25 mouse cellular contexts compared by ENCODE assay signal in genomic region chr9:123989671-123990070, GRCm38 (mm10). TPM values are rescaled to one million over a fixed set of nuclear protein-coding genes. Genes with fewer than 3 reads are reported as not detected.
DNase-seq lines count a peak whose midpoint lies in the region; ATAC-seq and TF ChIP-seq lines count a peak whose summit lies in the region.
"Had no signal": no experiment of that assay in that cellular context is flagged by ENCODE, and none has a peak within 500 bp of the region (broad histone marks: within the 10 kb centered on the region; RNA-seq: fewer than 3 reads in every experiment).

No protein-coding gene starts in this region.

- no peaks in the 10 kb centered on the region for H3K27me3 ChIP-seq in heart, embryonic 12.5 days (replicated peaks)
- no peaks in the 10 kb centered on the region for H3K27me3 ChIP-seq in thymus, adult 2 months (ENCODE audit: control insufficient read depth, insufficient read depth, low read length)
- H3K27me3 ChIP-seq in splenic B cell, adult 2 months (ENCODE audit: control insufficient read depth, insufficient read depth, low read length, poor library complexity, severe bottlenecking) = no peaks in the 10 kb centered on the region
- H3K27me3 ChIP-seq: forebrain, embryonic 12.5 days; heart, embryonic 13.5 days; limb, embryonic 15.5 days; lung, embryonic 15.5 days; midbrain, embryonic 15.5 days; neural tube, embryonic 12.5 days had no signal

- no peak for ATAC-seq in heart, embryonic 12.5 days (ENCODE audit: insufficient number of reproducible peaks, low FRiP score)
- ATAC-seq in granulocyte monocyte progenitor cell, adult 5-6 weeks (replicated peaks; ENCODE audit: poor library complexity, severe bottlenecking) = peak; percentile 36; the same call in 1 of the 2 replicates
- ATAC-seq: hindbrain, postnatal 0 days; midbrain, embryonic 15.5 days had no signal

- no peak overlapping the region for H3K27ac ChIP-seq in heart, embryonic 12.5 days (ENCODE audit: poor library complexity, severe bottlenecking)
- no peak overlapping the region for H3K27ac ChIP-seq in thymus, adult 2 months (ENCODE audit: control insufficient read depth, insufficient read depth, low read length)
- H3K27ac ChIP-seq: forebrain, embryonic 12.5 days; heart, embryonic 13.5 days; hindbrain, postnatal 0 days; limb, embryonic 15.5 days; lung, embryonic 15.5 days; midbrain, embryonic 15.5 days; neural tube, embryonic 12.5 days had no signal

- H3K36me3 ChIP-seq in heart, embryonic 12.5 days = no peaks in the 10 kb centered on the region
- no peaks in the 10 kb centered on the region for H3K36me3 ChIP-seq in thymus, adult 2 months (ENCODE audit: control insufficient read depth, insufficient read depth, low read length)
- no peaks in the 10 kb centered on the region for H3K36me3 ChIP-seq in splenic B cell, adult 2 months (ENCODE audit: control insufficient read depth, insufficient read depth, low read length, poor library complexity, severe bottlenecking)
- H3K36me3 ChIP-seq: forebrain, embryonic 12.5 days; heart, embryonic 13.5 days; limb, embryonic 15.5 days; lung, embryonic 15.5 days; midbrain, embryonic 15.5 days; neural tube, embryonic 12.5 days had no signal

- peak; percentile 51 for DNase-seq in heart, adult 11 months
- DNase-seq in thymus, postnatal 14 days = peak; percentile 15
- no peak for DNase-seq in thymus, adult 2 months
- DNase-seq in splenic B cell, adult 2 months (ENCODE audit: low read depth, low spot score) = peak; percentile 66
- DNase-seq in neural tube, embryonic 10.5 days (ENCODE audit: extremely low spot score, low spot score) = no peak
- no peak for DNase-seq in adrenal gland, adult (ENCODE audit: inconsistent age in 2 of 2, low spot score in 1 of 2)
- DNase-seq: cerebellum, adult 11-12 months; cerebellum, postnatal 25 days; heart, postnatal 36 days; kidney, adult 2 months; kidney, postnatal 4 days had no signal

- TF ChIP-seq CTCF in thymus, adult 2 months (IDR thresholded peaks at IDR 0.05; ENCODE audit: borderline replicate concordance, control insufficient read depth, extremely low read depth, insufficient read depth, low read length, poor library complexity) = no peak

- no peak overlapping the region for H3K4me2 ChIP-seq in heart, embryonic 12.5 days
- H3K4me2 ChIP-seq: forebrain, embryonic 12.5 days; heart, embryonic 13.5 days; limb, embryonic 15.5 days; lung, embryonic 15.5 days; midbrain, embryonic 15.5 days; neural tube, embryonic 12.5 days had no signal

- no peaks in the 10 kb centered on the region for H3K9me3 ChIP-seq in heart, embryonic 12.5 days (replicated peaks)
- H3K9me3 ChIP-seq: forebrain, embryonic 12.5 days; heart, embryonic 13.5 days; limb, embryonic 15.5 days; lung, embryonic 15.5 days; midbrain, embryonic 15.5 days; neural tube, embryonic 12.5 days had no signal

- WGBS in heart, embryonic 12.5 days = 65% methylated on average over 3 of the region's 3 CpGs
- 12% methylated on average over 3 of the region's 3 CpGs for WGBS in thymus, adult 2 months

- H3K9ac ChIP-seq in heart, embryonic 12.5 days = no peak overlapping the region
- H3K9ac ChIP-seq: forebrain, embryonic 12.5 days; heart, embryonic 13.5 days; limb, embryonic 15.5 days; lung, embryonic 15.5 days; midbrain, embryonic 15.5 days; neural tube, embryonic 12.5 days had no signal

- H3K4me1 ChIP-seq in heart, embryonic 12.5 days (replicated peaks) = no peaks in the 10 kb centered on the region
- H3K4me1 ChIP-seq in thymus, adult 2 months (replicated peaks; ENCODE audit: control insufficient read depth, insufficient read depth, low read length) = no peaks in the 10 kb centered on the region
- H3K4me1 ChIP-seq: forebrain, embryonic 12.5 days; heart, embryonic 13.5 days; limb, embryonic 15.5 days; lung, embryonic 15.5 days; midbrain, embryonic 15.5 days; neural tube, embryonic 12.5 days had no signal

- no peak for TF ChIP-seq POLR2A in thymus, adult 2 months (IDR thresholded peaks at IDR 0.05; ENCODE audit: control insufficient read depth, extremely low read depth, insufficient read depth, low read length, poor library complexity)

- H3K4me3 ChIP-seq in heart, embryonic 12.5 days = no peak overlapping the region
- H3K4me3 ChIP-seq in thymus, adult 2 months (ENCODE audit: control insufficient read depth, insufficient read depth, low read length) = no peak overlapping the region
- H3K4me3 ChIP-seq: forebrain, embryonic 12.5 days; heart, embryonic 13.5 days; limb, embryonic 15.5 days; lung, embryonic 15.5 days; midbrain, embryonic 15.5 days; neural tube, embryonic 12.5 days had no signal

RNA-seq across cellular contexts. Expression of gene Ccr1l1, which starts 11.5 kb away (rescaled TPM):
- not detected in 2 replicates for polyA plus RNA-seq in heart, embryonic 12.5 days (2016; fragmentation: Nextera tagmentation; extraction: Ambion mirVana)
- 0.22 TPM in 1 of 2 replicates, not detected in the other for polyA plus RNA-seq in thymus, adult 2 months (2012; rRNA removed)
- not detected in 2 replicates for total RNA-seq in granulocyte monocyte progenitor cell, adult 5-6 weeks (2014; fragmentation: Nextera tagmentation)
- total RNA-seq in granulocyte monocyte progenitor cell, adult 5-6 weeks (2017) = not detected in 2 replicates
- total RNA-seq: adrenal gland, adult 18-20 months; gastrocnemius, postnatal 4 days; heart, postnatal 36 days; hindbrain, postnatal 0 days; layer of hippocampus, postnatal 10 days; left cerebral cortex, postnatal 14 days; megakaryocyte progenitor cell, adult 5-6 weeks had no signal
- polyA plus RNA-seq: forebrain, embryonic 12.5 days; heart, embryonic 13.5 days; hindbrain, postnatal 0 days; limb, embryonic 15.5 days; lung, embryonic 15.5 days; midbrain, embryonic 15.5 days; neural tube, embryonic 12.5 days had no signal

RNA-seq across cellular contexts. Expression of gene Ccr1, which starts 21.2 kb away (rescaled TPM):
- polyA plus RNA-seq in heart, embryonic 12.5 days (2016; fragmentation: Nextera tagmentation; extraction: Ambion mirVana) = 0.50 and 0.98 TPM in 2 replicates
- 1.3 and 1.8 TPM in 2 replicates for polyA plus RNA-seq in thymus, adult 2 months (2012; rRNA removed)
- total RNA-seq in granulocyte monocyte progenitor cell, adult 5-6 weeks (2014; fragmentation: Nextera tagmentation) = 2.1 and 3.8 TPM in 2 replicates
- total RNA-seq in granulocyte monocyte progenitor cell, adult 5-6 weeks (2017) = 4.7 and 5.6 TPM in 2 replicates

RNA-seq across cellular contexts. Expression of gene Ccr3, which starts 32.1 kb away (rescaled TPM):
- 0.05 and 0.13 TPM in 2 replicates for polyA plus RNA-seq in heart, embryonic 12.5 days (2016; fragmentation: Nextera tagmentation; extraction: Ambion mirVana)
- 0.52 and 0.90 TPM in 2 replicates for polyA plus RNA-seq in thymus, adult 2 months (2012; rRNA removed)
- not detected in 2 replicates for total RNA-seq in granulocyte monocyte progenitor cell, adult 5-6 weeks (2014; fragmentation: Nextera tagmentation)
- 0.36 and 0.73 TPM in 2 replicates for total RNA-seq in granulocyte monocyte progenitor cell, adult 5-6 weeks (2017)
- total RNA-seq: adrenal gland, adult 18-20 months; gastrocnemius, postnatal 4 days; heart, postnatal 36 days; hindbrain, postnatal 0 days; layer of hippocampus, postnatal 10 days had no signal
- polyA plus RNA-seq: forebrain, embryonic 12.5 days; hindbrain, postnatal 0 days; limb, embryonic 15.5 days; midbrain, embryonic 15.5 days; neural tube, embryonic 12.5 days had no signal

Comparison
In these comparisons a context has a peak if more than half of its experiments do, and no peak if none do; other contexts are left out.
1. DNase-seq: peak in heart, adult 11 months (single experiment), thymus, postnatal 14 days (single experiment) and splenic B cell, adult 2 months (single experiment); none in thymus, adult 2 months (single experiment), neural tube, embryonic 10.5 days (single experiment) and adrenal gland, adult (0 of 2).